ENCODE assay signal across 9 mouse cellular contexts in the genomic region with DNA sequence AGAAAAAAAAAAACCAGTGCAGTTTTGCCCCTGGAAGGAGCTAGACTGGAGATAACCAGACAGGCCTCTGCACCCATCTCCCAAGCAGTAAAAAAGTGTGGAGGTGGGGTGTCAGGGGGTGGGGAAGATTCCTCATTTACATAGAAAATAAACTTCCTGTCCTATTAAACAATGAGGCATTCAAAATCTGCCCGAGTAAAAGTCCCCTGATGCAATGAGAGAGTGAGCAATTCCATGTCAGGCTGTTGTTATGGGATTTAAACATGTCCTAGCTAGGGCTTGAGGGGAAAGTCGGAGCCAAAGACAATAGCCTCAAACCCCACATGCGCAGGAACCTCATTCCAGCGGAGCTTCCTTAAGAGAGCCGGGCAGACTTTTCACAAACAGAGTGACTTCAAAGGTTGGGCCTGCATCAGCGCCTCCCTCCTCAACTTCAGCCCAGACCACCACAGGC. TPM values are rescaled to one million over a fixed set of nuclear protein-coding genes. Genes with fewer than 3 reads are reported as not detected.
DNase-seq lines count a peak whose midpoint lies in the region; ATAC-seq lines count a peak whose summit lies in the region.
"Had no signal": no experiment of that assay in that cellular context is flagged by ENCODE, and none has a peak within 500 bp of the region (broad histone marks: within the 10 kb centered on the region; RNA-seq: fewer than 3 reads in every experiment).

No protein-coding gene starts in this region.

- 10% methylated on average over 6 of the region's 6 CpGs for WGBS in midbrain, embryonic 10.5 days
- WGBS in midbrain, embryonic 15.5 days, result 11% methylated on average over 6 of the region's 6 CpGs
- 28% methylated on average over 6 of the region's 6 CpGs for WGBS in stomach, embryonic 16.5 days

- H3K9me3 ChIP-seq in midbrain, embryonic 10.5 days (replicated peaks), result no peaks in the 10 kb centered on the region
- no peaks in the 10 kb centered on the region for H3K9me3 ChIP-seq in midbrain, embryonic 15.5 days
- no peaks in the 10 kb centered on the region for H3K9me3 ChIP-seq in stomach, embryonic 16.5 days (replicated peaks; ENCODE audit: control insufficient read depth, low read length)

- H3K27ac ChIP-seq in midbrain, embryonic 10.5 days (replicated peaks), result peak overlapping the region; percentile 39
- H3K27ac ChIP-seq in midbrain, embryonic 15.5 days, result no peak overlapping the region
- H3K27ac ChIP-seq in stomach, embryonic 16.5 days (ENCODE audit: low read length), result peak overlapping the region; percentile 73

- no peak overlapping the region for H3K9ac ChIP-seq in midbrain, embryonic 15.5 days
- H3K9ac ChIP-seq in stomach, embryonic 16.5 days (ENCODE audit: low read length), result peak overlapping the region; percentile 50; the same call in 1 of the 2 replicates

- peaks cover 86% of the 10 kb centered on the region for H3K27me3 ChIP-seq in midbrain, embryonic 10.5 days (ENCODE audit: low read depth, poor library complexity, severe bottlenecking)
- H3K27me3 ChIP-seq in midbrain, embryonic 15.5 days (replicated peaks), result no peaks in the 10 kb centered on the region; the same call in 1 of the 2 replicates
- H3K27me3 ChIP-seq in stomach, embryonic 16.5 days (ENCODE audit: control insufficient read depth, insufficient read depth, low read length), result no peaks in the 10 kb centered on the region

- intact Hi-C loops in heart, postnatal 10 days (cut with DNase I), result no loop called here

- H3K36me3 ChIP-seq in midbrain, embryonic 10.5 days, result no peaks in the 10 kb centered on the region
- H3K36me3 ChIP-seq in midbrain, embryonic 15.5 days (replicated peaks), result no peaks in the 10 kb centered on the region
- H3K36me3 ChIP-seq in stomach, embryonic 16.5 days (ENCODE audit: control insufficient read depth, insufficient read depth, low read length), result no peaks in the 10 kb centered on the region

- peak overlapping the region; percentile 21; the same call in 1 of the 2 replicates for H3K4me3 ChIP-seq in midbrain, embryonic 10.5 days
- H3K4me3 ChIP-seq in midbrain, embryonic 15.5 days, result no peak overlapping the region
- H3K4me3 ChIP-seq in stomach, embryonic 16.5 days (replicated peaks; ENCODE audit: low read length), result no peak overlapping the region

- H3K4me2 ChIP-seq in midbrain, embryonic 15.5 days, result no peak overlapping the region
- H3K4me2 ChIP-seq in stomach, embryonic 16.5 days (ENCODE audit: low read depth, low read length), result no peak overlapping the region

- H3K4me1 ChIP-seq in midbrain, embryonic 10.5 days, result peaks cover 19% of the 10 kb centered on the region
- H3K4me1 ChIP-seq in midbrain, embryonic 15.5 days, result peaks cover 5% of the 10 kb centered on the region; the same call in 1 of the 2 replicates
- peaks cover 9% of the 10 kb centered on the region for H3K4me1 ChIP-seq in stomach, embryonic 16.5 days (ENCODE audit: control insufficient read depth, insufficient read depth, low read length)

- no peak for ATAC-seq in midbrain, embryonic 15.5 days (replicated peaks)
- no peak; the same call in 1 of the 2 replicates for ATAC-seq in stomach, embryonic 16.5 days (ENCODE audit: insufficient read depth, low FRiP score)

- DNase-seq in embryo, embryonic 10 days (ENCODE audit: low spot score), result peak; percentile 55
- no peak for DNase-seq in embryo, embryonic 9.5 days (ENCODE audit: extremely low spot score)
- DNase-seq in midbrain, embryonic 10.5 days (ENCODE audit: low spot score), result no peak
- peak; percentile 37 to 46 for DNase-seq in heart, postnatal 10 days
- no peak for DNase-seq in gastrocnemius, adult 8-10 months (ENCODE audit: low spot score in 2 of 2)
- no peak for DNase-seq in urinary bladder, postnatal 36 days (ENCODE audit: low spot score in 2 of 2)
- DNase-seq: right cerebral cortex, postnatal 4 days had no signal

RNA-seq across cellular contexts. Expression of a gene that starts 50.7 kb away (rescaled TPM):
- 0.21 TPM in 1 of 2 replicates, not detected in the other for polyA plus RNA-seq in midbrain, embryonic 10.5 days (2016; fragmentation: Nextera tagmentation; extraction: Ambion mirVana)
- polyA plus RNA-seq in midbrain, embryonic 15.5 days (2015; fragmentation: Nextera tagmentation; extraction: Ambion mirVana), result 0.05 TPM in 1 of 2 replicates, not detected in the other
- total RNA-seq in heart, postnatal 10 days (2021), result under 1 TPM; 0.55 to 0.62 TPM
- polyA plus RNA-seq in stomach, embryonic 16.5 days (2015; fragmentation: Nextera tagmentation; extraction: Ambion mirVana), result 1.0 and 1.1 TPM in 2 replicates
- total RNA-seq in gastrocnemius, adult 8-10 months (2022), result under 1 TPM in 2 of 4 experiments, not detected in 2; 0.19 to 0.22 TPM

Comparison
In these comparisons a context has a peak if more than half of its experiments do, and no peak if none do; other contexts are left out.
1. DNase-seq: peak in embryo, embryonic 10 days (single experiment) and heart, postnatal 10 days (2 of 2); none in embryo, embryonic 9.5 days (single experiment), midbrain, embryonic 10.5 days (single experiment), gastrocnemius, adult 8-10 months (0 of 2) and urinary bladder, postnatal 36 days (0 of 2).